Mouse (Mus musculus) MEL (cell line): ENCODE data around the gene Shisa9. TPM values are rescaled to one million over a fixed set of nuclear protein-coding genes. Genes with fewer than 3 reads are reported as not detected.

Experiments used
- DNase-seq: peaks from one replicate; pipeline ENCODE4 v3.0.0; 2011; ENCODE audit warnings: low read depth, low spot score
- H3K27ac ChIP-seq: 2 replicates; pipeline ENCODE4 v1.5.1; 2012; ENCODE audit warnings: low read depth, mild to moderate bottlenecking, control low read depth, low read length, moderate library complexity; ENCODE audit not compliant: control insufficient read depth
- H3K27me3 ChIP-seq, 2 experiments: fragments of 150-350 bp in 1 of 2; sonication (generic) in 1 of 2; 2 replicates each; pipeline ENCODE4 v1.6.1; 2012; ENCODE audit warnings: low read length in 2 of 2, mild to moderate bottlenecking in 2 of 2, improper control_type of control experiment in 1 of 2, moderate library complexity in 1 of 2; ENCODE audit not compliant: insufficient read depth in 2 of 2, control insufficient read depth in 1 of 2
- H3K36me3 ChIP-seq, 2 experiments: 2 replicates each; pipeline ENCODE4 v1.6.1; 2012 to 2014; ENCODE audit warnings: low read length in 2 of 2, improper control_type of control experiment in 1 of 2, inconsistent platforms in 1 of 2, mild to moderate bottlenecking in 1 of 2; ENCODE audit not compliant: insufficient read depth in 2 of 2, control insufficient read depth in 1 of 2
- H3K4me1 ChIP-seq, 2 experiments: fragments of 150-350 bp in 1 of 2; sonication (generic) in 1 of 2; 2 replicates each; pipeline ENCODE4 v1.6.1; 2012; ENCODE audit warnings: low read length in 2 of 2, improper control_type of control experiment in 1 of 2, mild to moderate bottlenecking in 1 of 2; ENCODE audit not compliant: insufficient read depth in 2 of 2, control insufficient read depth in 1 of 2
- H3K4me3 ChIP-seq, 2 experiments: fragments of 150-350 bp in 1 of 2; sonication (generic) in 1 of 2; 2 replicates each; pipeline ENCODE4 v1.5.1; 2012; ENCODE audit warnings: low read depth in 2 of 2, low read length in 2 of 2, mild to moderate bottlenecking in 2 of 2, moderate library complexity in 2 of 2, control low read depth in 1 of 2, improper control_type of control experiment in 1 of 2; ENCODE audit not compliant: control insufficient read depth in 1 of 2, insufficient read depth in 1 of 2
- H3K79me2 ChIP-seq: 2 replicates; pipeline ENCODE4 v1.6.1; 2012; ENCODE audit warnings: mild to moderate bottlenecking, low read length, moderate library complexity; ENCODE audit not compliant: control insufficient read depth, poor library complexity, insufficient read depth
- H3K9ac ChIP-seq: 2 replicates; pipeline ENCODE4 v1.6.1; 2012; ENCODE audit warnings: low read depth, mild to moderate bottlenecking, control low read depth, low read length, moderate library complexity; ENCODE audit not compliant: control insufficient read depth, poor library complexity, severe bottlenecking
- H3K9me3 ChIP-seq: fragments of 150-350 bp; sonication (generic); replicated peaks from 2 replicates; pipeline ENCODE4 v1.6.1; 2012; ENCODE audit warnings: mild to moderate bottlenecking, low read length, improper control_type of control experiment, moderate library complexity; ENCODE audit not compliant: insufficient read depth
- BHLHE40 ChIP-seq: IDR thresholded peaks from 2 replicates; pipeline ENCODE4 v1.6.1; 2012; ENCODE audit warnings: low read depth, mild to moderate bottlenecking, inconsistent platforms, low read length, improper control_type of control experiment, borderline replicate concordance
- CTCF ChIP-seq, 3 experiments: IDR thresholded peaks in 2 of 3; conservative IDR thresholded peaks in 1 of 3; 2 replicates each; pipeline ENCODE4 v1.5.1; 2011 to 2012; ENCODE audit warnings: low read length in 3 of 3, low read depth in 2 of 3, mild to moderate bottlenecking in 2 of 3, improper control_type of control experiment in 1 of 3, inconsistent platforms in 1 of 3, mixed read lengths in 1 of 3, moderate library complexity in 1 of 3; ENCODE audit not compliant: control insufficient read depth in 1 of 3, insufficient read depth in 1 of 3, poor library complexity in 1 of 3, severe bottlenecking in 1 of 3
- E2F4 ChIP-seq: IDR thresholded peaks from 2 replicates; pipeline ENCODE4 v1.6.1; 2011; ENCODE audit warnings: low read depth, low read length, improper control_type of control experiment, borderline replicate concordance
- ELF1 ChIP-seq: IDR thresholded peaks from 2 replicates; pipeline ENCODE4 v1.6.1; 2014; ENCODE audit warnings: low read depth, mild to moderate bottlenecking, inconsistent platforms, low read length, improper control_type of control experiment, moderate library complexity
- EP300 ChIP-seq, 2 experiments: IDR thresholded peaks; 2 replicates each; pipeline ENCODE4 v1.6.1; 2011; ENCODE audit warnings: improper control_type of control experiment in 2 of 2, low read length in 2 of 2, low read depth in 1 of 2, mild to moderate bottlenecking in 1 of 2
- ETS1 ChIP-seq: IDR thresholded peaks from 2 replicates; pipeline ENCODE4 v1.6.1; 2012; ENCODE audit warnings: low read depth, mild to moderate bottlenecking, inconsistent platforms, low read length, improper control_type of control experiment, moderate library complexity
- GABPA ChIP-seq: IDR thresholded peaks from 2 replicates; pipeline ENCODE4 v1.6.1; 2012; ENCODE audit warnings: low read depth, mild to moderate bottlenecking, inconsistent platforms, low read length, improper control_type of control experiment, moderate library complexity
- GATA1 ChIP-seq: IDR thresholded peaks from 2 replicates; pipeline ENCODE4 v1.6.1; 2011; ENCODE audit warnings: low read depth, low read length, improper control_type of control experiment
- HCFC1 ChIP-seq: IDR thresholded peaks from 2 replicates; pipeline ENCODE4 v1.6.1; 2012; ENCODE audit warnings: low read depth, mild to moderate bottlenecking, inconsistent platforms, low read length, improper control_type of control experiment, moderate library complexity
- JUND ChIP-seq: IDR thresholded peaks from 2 replicates; pipeline ENCODE4 v1.6.1; 2011; ENCODE audit warnings: low read depth, mild to moderate bottlenecking, improper control_type of control experiment, low read length
- MAZ ChIP-seq: IDR thresholded peaks from 2 replicates; pipeline ENCODE4 v1.6.1; 2012; ENCODE audit warnings: low read depth, mild to moderate bottlenecking, inconsistent platforms, low read length, improper control_type of control experiment
- MXI1 ChIP-seq: IDR thresholded peaks from 2 replicates; pipeline ENCODE4 v1.6.1; 2011; ENCODE audit warnings: mild to moderate bottlenecking, low read depth, low read length, improper control_type of control experiment
- MYB ChIP-seq: IDR thresholded peaks from 2 replicates; pipeline ENCODE4 v1.6.1; 2011; ENCODE audit warnings: mild to moderate bottlenecking, low read depth, low read length, improper control_type of control experiment
- NELFE ChIP-seq: IDR thresholded peaks from 2 replicates; pipeline ENCODE4 v1.6.1; 2011; ENCODE audit warnings: low read depth, low read length, improper control_type of control experiment
- NRF1 ChIP-seq: IDR thresholded peaks from 2 replicates; pipeline ENCODE4 v1.6.1; 2014; ENCODE audit warnings: low read depth, mild to moderate bottlenecking, inconsistent platforms, low read length, improper control_type of control experiment, moderate library complexity; ENCODE audit not compliant: poor library complexity, insufficient read depth, severe bottlenecking
- POLR2A ChIP-seq, 2 experiments: IDR thresholded peaks; 2 replicates each; pipeline ENCODE4 v1.6.1; 2011 to 2012; ENCODE audit warnings: low read length in 2 of 2, mild to moderate bottlenecking in 2 of 2, control low read depth in 1 of 2, improper control_type of control experiment in 1 of 2, low read depth in 1 of 2, moderate library complexity in 1 of 2; ENCODE audit not compliant: control insufficient read depth in 1 of 2, insufficient read depth in 1 of 2, poor library complexity in 1 of 2
- POLR2AphosphoS2 ChIP-seq: IDR thresholded peaks from 2 replicates; pipeline ENCODE4 v1.6.1; 2011; ENCODE audit warnings: low read length, improper control_type of control experiment
- RAD21 ChIP-seq: IDR thresholded peaks from 2 replicates; pipeline ENCODE4 v1.6.1; 2011; ENCODE audit warnings: mild to moderate bottlenecking, low read depth, low read length, improper control_type of control experiment
- SIN3A ChIP-seq: IDR thresholded peaks from 2 replicates; pipeline ENCODE4 v1.6.1; 2012; ENCODE audit warnings: low read length, improper control_type of control experiment, inconsistent platforms
- TAL1 ChIP-seq: IDR thresholded peaks from 2 replicates; pipeline ENCODE4 v1.6.1; 2012; ENCODE audit warnings: mild to moderate bottlenecking, inconsistent platforms, low read length, moderate library complexity, mixed read lengths
- UBTF ChIP-seq: IDR thresholded peaks from 2 replicates; pipeline ENCODE4 v1.6.1; 2012; ENCODE audit warnings: low read depth, mild to moderate bottlenecking, inconsistent platforms, low read length, improper control_type of control experiment, moderate library complexity, borderline replicate concordance; ENCODE audit not compliant: insufficient read depth
- USF2 ChIP-seq, 2 experiments: IDR thresholded peaks; 2 replicates each; pipeline ENCODE4 v1.6.1; 2011 to 2012; ENCODE audit warnings: improper control_type of control experiment in 2 of 2, low read length in 2 of 2, borderline replicate concordance in 1 of 2, inconsistent platforms in 1 of 2, low read depth in 1 of 2, mild to moderate bottlenecking in 1 of 2; ENCODE audit not compliant: insufficient read depth in 1 of 2
- ZC3H11A ChIP-seq: IDR thresholded peaks from 2 replicates; pipeline ENCODE4 v1.6.1; 2012; ENCODE audit warnings: low read depth, mild to moderate bottlenecking, inconsistent platforms, low read length, improper control_type of control experiment
- ZKSCAN1 ChIP-seq: IDR thresholded peaks from 2 replicates; pipeline ENCODE4 v1.6.1; 2012; ENCODE audit warnings: low read depth, mild to moderate bottlenecking, inconsistent platforms, low read length, improper control_type of control experiment, moderate library complexity
- ZNF384 ChIP-seq: IDR thresholded peaks from 2 replicates; pipeline ENCODE4 v1.6.1; 2012; ENCODE audit warnings: low read depth, mild to moderate bottlenecking, inconsistent platforms, low read length, improper control_type of control experiment
- polyA plus RNA-seq, 2 experiments: library from polyadenylated mRNA; stranded (reverse) in 1 of 2; unstranded in 1 of 2; fragments of >175 nt in 1 of 2; fragments of >200 nt in 1 of 2; gene quantifications; 2 replicates each; pipeline versions ENCODE4 v1.2.1 to v1.2.4; 2012; ENCODE audit warnings: low replicate concordance in 2 of 2, low read depth in 1 of 2; ENCODE audit not compliant: insufficient read length in 2 of 2, insufficient read depth in 1 of 2, missing spikeins in 1 of 2
- total RNA-seq: library from RNA; depleted of rRNA; stranded (reverse); fragments of 300-350 nt; gene quantifications from 2 replicates; pipeline ENCODE4 v1.2.3, GENCODE M21; 2012

The Shisa9 gene
- total and polyA plus RNA-seq, 3 experiments, result not detected

DNA sequence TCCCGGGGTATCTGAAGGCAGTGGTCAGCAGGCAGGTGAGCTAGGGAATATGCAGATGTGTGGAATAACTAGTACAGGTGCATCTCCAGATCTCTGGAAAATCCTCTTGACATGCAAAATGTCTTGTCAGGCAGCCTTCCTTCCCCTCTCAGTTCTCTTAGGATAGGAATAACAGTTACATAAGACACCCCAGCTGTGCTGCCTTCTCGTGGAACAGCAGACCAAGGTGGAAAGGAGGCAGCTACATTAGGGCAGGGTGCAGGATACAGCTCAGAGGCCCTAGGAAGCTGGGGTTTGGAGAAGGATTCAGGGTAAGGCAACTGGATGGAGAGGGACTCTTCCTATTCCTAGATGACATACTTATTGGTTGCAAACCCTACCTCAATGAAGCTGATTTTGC, 111.5 kb downstream of the Shisa9 start:
- Histone ChIP-seq H3K9ac (no peak overlapping the region), H3K79me2 (no peaks in the 10 kb centered on the region), H3K4me3 (no peak overlapping the region), H3K4me1 (no peaks in the 10 kb centered on the region), H3K27ac (no peak overlapping the region), H3K27me3 (no peaks in the 10 kb centered on the region), H3K9me3 (no peaks in the 10 kb centered on the region), H3K36me3 (no peaks in the 10 kb centered on the region)
- DNase-seq, result no peak
- TF ChIP-seq SIN3A (no peak), JUND (no peak), ETS1 (no peak), GABPA (no peak), RAD21 (no peak), POLR2A (IDR thresholded peaks at IDR 0.05; ENCODE audit: control insufficient read depth in 1 of 2, insufficient read depth in 1 of 2, low read depth in 1 of 2, low read length in 2 of 2, poor library complexity in 1 of 2) (no peak), GATA1 (no peak), EP300 (IDR thresholded peaks at IDR 0.05; ENCODE audit: low read depth in 1 of 2, low read length in 2 of 2) (no peak), UBTF (no peak), HCFC1 (no peak), CTCF (IDR thresholded peaks at IDR 0.05 in 2 of 3, conservative IDR thresholded peaks at IDR 0.05 in 1 of 3; ENCODE audit: control insufficient read depth in 1 of 3, insufficient read depth in 1 of 3, low read depth in 2 of 3, low read length in 3 of 3, poor library complexity in 1 of 3, severe bottlenecking in 1 of 3) (no peak), ZKSCAN1 (no peak), MYB (no peak), NELFE (no peak), MXI1 (no peak), MAZ (no peak), USF2 (IDR thresholded peaks at IDR 0.05; ENCODE audit: borderline replicate concordance in 1 of 2, insufficient read depth in 1 of 2, low read depth in 1 of 2, low read length in 2 of 2) (no peak), ZC3H11A (no peak)

- DNase-seq, result no peak
- H3K27me3 ChIP-seq, result no peaks in the 10 kb centered on the region
- H3K36me3 ChIP-seq, result no peaks in the 10 kb centered on the region
- no peak overlapping the region for H3K9ac ChIP-seq
- TF ChIP-seq NRF1 (no peak), ZNF384 (no peak), ELF1 (no peak), POLR2AphosphoS2 (no peak), GABPA (no peak), BHLHE40 (no peak), EP300 (IDR thresholded peaks at IDR 0.05; ENCODE audit: low read depth in 1 of 2, low read length in 2 of 2) (no peak), ZC3H11A (no peak), MAZ (no peak), JUND (no peak), MYB (no peak), SIN3A (no peak), USF2 (IDR thresholded peaks at IDR 0.05; ENCODE audit: borderline replicate concordance in 1 of 2, insufficient read depth in 1 of 2, low read depth in 1 of 2, low read length in 2 of 2) (no peak), UBTF (no peak), CTCF (IDR thresholded peaks at IDR 0.05 in 2 of 3, conservative IDR thresholded peaks at IDR 0.05 in 1 of 3; ENCODE audit: control insufficient read depth in 1 of 3, insufficient read depth in 1 of 3, low read depth in 2 of 3, low read length in 3 of 3, poor library complexity in 1 of 3, severe bottlenecking in 1 of 3) (no peak), TAL1 (no peak), E2F4 (no peak)
- TF ChIP-seq, all 39 proteins: peak for 0
- H3K4me1 ChIP-seq, result no peaks in the 10 kb centered on the region
- no peaks in the 10 kb centered on the region for H3K9me3 ChIP-seq
- no peaks in the 10 kb centered on the region for H3K79me2 ChIP-seq
- no peak overlapping the region for H3K27ac ChIP-seq
- H3K4me3 ChIP-seq, result no peak overlapping the region
These were observed 124.5 kb downstream of the Shisa9 start for GRCm38 (mm10) chr16:12108436-12108835.
